Mouse (Mus musculus): ENCODE measurements around the gene Rybp. TPM values are rescaled to one million over a fixed set of nuclear protein-coding genes. Genes with fewer than 3 reads are reported as not detected.
A peak's percentile ranks its signal among the peaks of the same experiment; 100 is the strongest.

Gene Rybp
- polyA plus RNA-seq, 1 experiment from 2014 or later: 13.7 TPM

GRCm38 (mm10) chr6:100275643-100276042, 11.6 kb downstream of the Rybp start:
- no peak for TF ChIP-seq CTCF (IDR thresholded peaks at IDR 0.05; ENCODE audit: low read depth)
- Histone ChIP-seq H3K4me1 (ENCODE audit: insufficient read depth) (0 out of 2 replicates have a peak, but pooled peaks cover 4% of the 10 kb centered on the region), H3K9me3 (ENCODE audit: low read depth, low read length) (no peaks in the 10 kb centered on the region), H3K4me3 (ENCODE audit: low read depth, low read length) (no peak overlapping the region), H3K9ac (no peak overlapping the region), H3K27me3 (ENCODE audit: insufficient read depth, low read length) (no peaks in the 10 kb centered on the region), H3K4me2 (no peak overlapping the region), H3K36me3 (ENCODE audit: insufficient read depth) (no peaks in the 10 kb centered on the region), H3K27ac (ENCODE audit: low read depth) (no peak overlapping the region)
- no peak for ATAC-seq (ENCODE audit: insufficient read depth)
- no peak for DNase-seq

- H3K36me3 ChIP-seq (ENCODE audit: insufficient read depth): no peaks in the 10 kb centered on the region
- 59% methylated on average over 1 of the region's 1 CpGs for WGBS
- no peak overlapping the region for H3K4me3 ChIP-seq (ENCODE audit: low read depth, low read length)
- H3K27me3 ChIP-seq (ENCODE audit: insufficient read depth, low read length): no peaks in the 10 kb centered on the region
- H3K4me2 ChIP-seq: no peak overlapping the region
- TF ChIP-seq CTCF (IDR thresholded peaks at IDR 0.05; ENCODE audit: low read depth): no peak
- H3K4me1 ChIP-seq (ENCODE audit: insufficient read depth): no peaks in the 10 kb centered on the region
- ATAC-seq (ENCODE audit: insufficient read depth): no peak
- no peak overlapping the region for H3K9ac ChIP-seq
- H3K27ac ChIP-seq (ENCODE audit: low read depth): no peak overlapping the region
- DNase-seq: no peak
- no peaks in the 10 kb centered on the region for H3K9me3 ChIP-seq (ENCODE audit: low read depth, low read length)
Measured at GRCm38 (mm10) chr6:100273556-100273955, 13.7 kb downstream of the Rybp start.

DNA sequence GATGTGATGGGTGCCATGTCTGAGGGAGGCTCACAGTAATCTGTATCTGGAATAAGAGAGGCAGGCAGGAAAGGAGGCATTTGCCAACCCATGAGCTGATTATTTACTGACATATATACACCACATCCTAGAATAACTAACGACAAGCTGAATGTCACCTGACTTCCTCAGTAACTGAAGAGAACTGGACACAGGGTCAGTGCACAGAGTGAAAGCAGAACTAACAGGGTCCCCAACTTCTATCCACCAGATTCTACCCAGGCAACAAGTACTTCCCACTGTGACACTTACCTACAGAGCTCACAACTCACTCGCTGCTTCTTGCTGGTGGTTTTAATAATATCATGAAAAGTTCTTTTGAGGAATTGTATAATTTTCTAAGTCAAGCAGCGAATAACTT, 15.3 kb downstream of the Rybp start:
- Histone ChIP-seq H3K9ac (no peak overlapping the region), H3K27me3 (ENCODE audit: insufficient read depth, low read length) (no peaks in the 10 kb centered on the region), H3K36me3 (ENCODE audit: insufficient read depth) (no peaks in the 10 kb centered on the region), H3K4me3 (ENCODE audit: low read depth, low read length) (no peak overlapping the region), H3K9me3 (ENCODE audit: low read depth, low read length) (no peaks in the 10 kb centered on the region), H3K27ac (ENCODE audit: low read depth) (no peak overlapping the region), H3K4me1 (ENCODE audit: insufficient read depth) (no peaks in the 10 kb centered on the region), H3K4me2 (no peak overlapping the region)
- no peak for DNase-seq
- 77% methylated on average over 3 of the region's 3 CpGs for WGBS
- ATAC-seq (ENCODE audit: insufficient read depth): no peak
- no peak for TF ChIP-seq CTCF (IDR thresholded peaks at IDR 0.05; ENCODE audit: low read depth)

- no peaks in the 10 kb centered on the region for H3K27me3 ChIP-seq (ENCODE audit: insufficient read depth, low read length)
- no peak overlapping the region for H3K9ac ChIP-seq
- DNase-seq (no peak), ATAC-seq (ENCODE audit: insufficient read depth) (no peak)
- WGBS: 89% methylated on average over 2 of the region's 2 CpGs
- no peaks in the 10 kb centered on the region for H3K4me1 ChIP-seq (ENCODE audit: insufficient read depth)
- no peak overlapping the region for H3K4me2 ChIP-seq
- no peak overlapping the region for H3K27ac ChIP-seq (ENCODE audit: low read depth)
- no peaks in the 10 kb centered on the region for H3K9me3 ChIP-seq (ENCODE audit: low read depth, low read length)
- H3K4me3 ChIP-seq (ENCODE audit: low read depth, low read length): no peak overlapping the region
- TF ChIP-seq CTCF (IDR thresholded peaks at IDR 0.05; ENCODE audit: low read depth): no peak
- no peaks in the 10 kb centered on the region for H3K36me3 ChIP-seq (ENCODE audit: insufficient read depth)
Measured at GRCm38 (mm10) chr6:100270765-100271164, 16.5 kb downstream of the Rybp start.

DNA sequence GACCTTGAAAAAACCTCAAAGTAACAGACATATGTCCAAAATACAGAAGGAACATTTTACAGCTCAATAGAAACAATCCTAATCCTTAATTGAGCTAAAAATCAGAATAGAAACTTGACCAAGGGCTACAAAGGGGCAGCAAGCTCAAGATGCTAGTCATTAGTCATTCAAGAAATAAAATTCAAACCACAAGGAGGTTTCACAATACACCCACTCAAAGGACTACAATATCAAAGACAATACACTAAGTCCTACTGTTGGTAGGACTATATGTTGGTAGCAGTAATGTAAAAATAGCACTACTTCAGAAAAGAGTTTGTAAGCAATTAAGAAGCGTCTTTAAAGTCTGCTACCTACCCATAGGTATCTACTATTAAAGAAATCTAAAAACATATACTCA, 27.7 kb downstream of the Rybp start:
- TF ChIP-seq CTCF (IDR thresholded peaks at IDR 0.05; ENCODE audit: low read depth): no peak
- Histone ChIP-seq H3K4me2 (no peak overlapping the region), H3K4me1 (ENCODE audit: insufficient read depth) (no peaks in the 10 kb centered on the region), H3K9me3 (ENCODE audit: low read depth, low read length) (no peaks in the 10 kb centered on the region), H3K9ac (no peak overlapping the region), H3K4me3 (ENCODE audit: low read depth, low read length) (no peak overlapping the region), H3K36me3 (ENCODE audit: insufficient read depth) (no peaks in the 10 kb centered on the region), H3K27me3 (ENCODE audit: insufficient read depth, low read length) (no peaks in the 10 kb centered on the region), H3K27ac (ENCODE audit: low read depth) (no peak overlapping the region)
- DNase-seq (no peak), ATAC-seq (ENCODE audit: insufficient read depth) (no peak)
- WGBS: 81% methylated on average over 1 of the region's 1 CpGs

GRCm38 (mm10) chr6:100258278-100258677, 29.0 kb downstream of the Rybp start:
- H3K4me1 ChIP-seq (ENCODE audit: insufficient read depth): no peaks in the 10 kb centered on the region
- H3K27ac ChIP-seq (ENCODE audit: low read depth): no peak overlapping the region
- H3K36me3 ChIP-seq (ENCODE audit: insufficient read depth): no peaks in the 10 kb centered on the region
- H3K4me2 ChIP-seq: no peak overlapping the region
- no peak for TF ChIP-seq CTCF (IDR thresholded peaks at IDR 0.05; ENCODE audit: low read depth)
- no peak for DNase-seq
- ATAC-seq (ENCODE audit: insufficient read depth): no peak
- no peak overlapping the region for H3K4me3 ChIP-seq (ENCODE audit: low read depth, low read length)
- H3K9me3 ChIP-seq (ENCODE audit: low read depth, low read length): no peaks in the 10 kb centered on the region
- no peaks in the 10 kb centered on the region for H3K27me3 ChIP-seq (ENCODE audit: insufficient read depth, low read length)
- H3K9ac ChIP-seq: no peak overlapping the region

GRCm38 (mm10) chr6:100255411-100255810, 31.9 kb downstream of the Rybp start:
- H3K27ac ChIP-seq (ENCODE audit: low read depth): no peak overlapping the region
- no peak for ATAC-seq (ENCODE audit: insufficient read depth)
- 56% methylated on average over 1 of the region's 1 CpGs for WGBS
- TF ChIP-seq CTCF (IDR thresholded peaks at IDR 0.05; ENCODE audit: low read depth): no peak
- H3K9me3 ChIP-seq (ENCODE audit: low read depth, low read length): no peaks in the 10 kb centered on the region
- peak; percentile 45 for DNase-seq
- no peaks in the 10 kb centered on the region for H3K27me3 ChIP-seq (ENCODE audit: insufficient read depth, low read length)
- H3K4me3 ChIP-seq (ENCODE audit: low read depth, low read length): no peak overlapping the region
- no peaks in the 10 kb centered on the region for H3K4me1 ChIP-seq (ENCODE audit: insufficient read depth)
- H3K36me3 ChIP-seq (ENCODE audit: insufficient read depth): no peaks in the 10 kb centered on the region
- H3K4me2 ChIP-seq: no peak overlapping the region
- no peak overlapping the region for H3K9ac ChIP-seq

- no peak for TF ChIP-seq CTCF (IDR thresholded peaks at IDR 0.05; ENCODE audit: low read depth)
- no peaks in the 10 kb centered on the region for H3K36me3 ChIP-seq (ENCODE audit: insufficient read depth)
- DNase-seq: no peak
- no peaks in the 10 kb centered on the region for H3K9me3 ChIP-seq (ENCODE audit: low read depth, low read length)
- ATAC-seq (ENCODE audit: insufficient read depth): no peak
- no peak overlapping the region for H3K4me2 ChIP-seq
- no peaks in the 10 kb centered on the region for H3K27me3 ChIP-seq (ENCODE audit: insufficient read depth, low read length)
- no peak overlapping the region for H3K9ac ChIP-seq
- H3K27ac ChIP-seq (ENCODE audit: low read depth): no peak overlapping the region
- 79% methylated on average over 1 of the region's 1 CpGs for WGBS
- H3K4me1 ChIP-seq (ENCODE audit: insufficient read depth): no peaks in the 10 kb centered on the region
- H3K4me3 ChIP-seq (ENCODE audit: low read depth, low read length): no peak overlapping the region
Measured at GRCm38 (mm10) chr6:100254671-100255070, 32.6 kb downstream of the Rybp start.

Measured in lung, embryonic 14.5 days (tissue).